Mouse (Mus musculus): ENCODE data around the gene Kcnh6. TPM values are rescaled to one million over a fixed set of nuclear protein-coding genes. Genes with fewer than 3 reads are reported as not detected.

Gene Kcnh6
- polyA plus RNA-seq, 1 experiment from 2014 or later: 0.46 TPM

- no peak overlapping the region for H3K9ac ChIP-seq (ENCODE audit: low read depth, low read length)
- H3K4me3 ChIP-seq (ENCODE audit: low read depth, low read length): no peak overlapping the region
- H3K36me3 ChIP-seq (ENCODE audit: control insufficient read depth, insufficient read depth, low read length): no peaks in the 10 kb centered on the region
- DNase-seq (ENCODE audit: low spot score): no peak
- WGBS: 83% methylated on average over 3 of the region's 3 CpGs
- no peak for ATAC-seq (ENCODE audit: low FRiP score)
- no peak overlapping the region for H3K4me2 ChIP-seq (replicated peaks; ENCODE audit: low read depth, low read length)
- no peak overlapping the region for H3K27ac ChIP-seq (ENCODE audit: low read depth, low read length)
- no peaks in the 10 kb centered on the region for H3K9me3 ChIP-seq (ENCODE audit: control insufficient read depth, low read length)
- no peaks in the 10 kb centered on the region for H3K4me1 ChIP-seq (replicated peaks; ENCODE audit: control insufficient read depth, insufficient read depth, low read length)
- H3K27me3 ChIP-seq (ENCODE audit: control insufficient read depth, insufficient read depth, low read length): no peaks in the 10 kb centered on the region
Observed at GRCm38 (mm10) chr11:105975050-105975449, 32.9 kb upstream of the Kcnh6 start.

- ATAC-seq (ENCODE audit: low FRiP score) (no peak), DNase-seq (ENCODE audit: low spot score) (no peak)
- Histone ChIP-seq H3K27ac (ENCODE audit: low read depth, low read length) (no peak overlapping the region), H3K4me1 (replicated peaks; ENCODE audit: control insufficient read depth, insufficient read depth, low read length) (no peaks in the 10 kb centered on the region), H3K4me3 (ENCODE audit: low read depth, low read length) (no peak overlapping the region), H3K9me3 (ENCODE audit: control insufficient read depth, low read length) (no peaks in the 10 kb centered on the region), H3K4me2 (replicated peaks; ENCODE audit: low read depth, low read length) (no peak overlapping the region), H3K27me3 (ENCODE audit: control insufficient read depth, insufficient read depth, low read length) (no peaks in the 10 kb centered on the region), H3K36me3 (ENCODE audit: control insufficient read depth, insufficient read depth, low read length) (no peaks in the 10 kb centered on the region), H3K9ac (ENCODE audit: low read depth, low read length) (no peak overlapping the region)
- WGBS: 93% methylated on average over 5 of the region's 5 CpGs
Observed at GRCm38 (mm10) chr11:105975636-105976035, 32.3 kb upstream of the Kcnh6 start.

DNA sequence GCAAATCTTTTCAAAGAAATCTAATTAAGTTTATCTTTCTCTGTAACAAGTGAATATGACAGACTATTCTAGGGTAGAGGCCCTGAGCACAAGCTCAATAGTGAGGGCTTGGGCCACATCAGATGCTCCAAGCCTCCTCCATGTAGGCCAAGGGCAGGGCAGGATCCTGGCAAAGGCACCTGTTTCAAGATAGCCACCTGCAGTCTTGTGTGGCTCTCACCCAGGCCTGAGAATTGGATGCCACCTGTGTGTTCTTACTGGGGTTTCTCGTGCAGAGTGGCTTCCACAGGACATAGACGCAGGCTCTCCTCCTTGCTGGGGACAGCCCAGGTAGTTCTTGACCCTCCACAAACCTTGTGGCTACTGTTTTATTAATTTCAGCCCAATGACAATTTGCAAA, 29.7 kb upstream of the Kcnh6 start:
- Histone ChIP-seq H3K4me1 (replicated peaks; ENCODE audit: control insufficient read depth, insufficient read depth, low read length) (no peaks in the 10 kb centered on the region), H3K4me3 (ENCODE audit: low read depth, low read length) (no peak overlapping the region), H3K27me3 (ENCODE audit: control insufficient read depth, insufficient read depth, low read length) (no peaks in the 10 kb centered on the region), H3K27ac (ENCODE audit: low read depth, low read length) (no peak overlapping the region), H3K36me3 (ENCODE audit: control insufficient read depth, insufficient read depth, low read length) (no peaks in the 10 kb centered on the region), H3K9ac (ENCODE audit: low read depth, low read length) (no peak overlapping the region), H3K9me3 (ENCODE audit: control insufficient read depth, low read length) (no peaks in the 10 kb centered on the region), H3K4me2 (replicated peaks; ENCODE audit: low read depth, low read length) (no peak overlapping the region)
- 79% methylated on average over 2 of the region's 2 CpGs for WGBS
- ATAC-seq (ENCODE audit: low FRiP score) (no peak), DNase-seq (ENCODE audit: low spot score) (no peak)

DNA sequence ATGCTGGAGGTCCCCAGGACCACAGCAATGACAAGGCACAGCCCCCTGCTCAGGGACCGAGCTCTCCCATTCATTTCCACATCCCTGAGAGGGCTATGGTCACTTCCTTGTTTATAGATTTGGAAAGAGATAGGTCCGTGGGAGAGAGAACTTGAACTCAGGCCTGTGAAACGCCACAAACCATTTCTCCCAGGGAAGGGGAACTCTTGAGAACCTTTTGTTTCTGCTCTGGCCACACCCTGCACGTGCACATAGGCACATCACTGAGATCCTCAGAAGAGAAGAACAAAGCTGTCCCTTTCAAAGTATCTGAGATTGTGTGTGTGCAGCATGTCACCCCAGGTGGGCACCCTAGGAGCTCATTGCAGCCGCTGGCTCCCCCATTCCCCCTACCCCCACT, 29.3 kb upstream of the Kcnh6 start:
- Histone ChIP-seq H3K9me3 (ENCODE audit: control insufficient read depth, low read length) (no peaks in the 10 kb centered on the region), H3K9ac (ENCODE audit: low read depth, low read length) (no peak overlapping the region), H3K4me2 (replicated peaks; ENCODE audit: low read depth, low read length) (no peak overlapping the region), H3K27ac (ENCODE audit: low read depth, low read length) (no peak overlapping the region), H3K4me3 (ENCODE audit: low read depth, low read length) (no peak overlapping the region), H3K27me3 (ENCODE audit: control insufficient read depth, insufficient read depth, low read length) (no peaks in the 10 kb centered on the region), H3K36me3 (ENCODE audit: control insufficient read depth, insufficient read depth, low read length) (no peaks in the 10 kb centered on the region), H3K4me1 (replicated peaks; ENCODE audit: control insufficient read depth, insufficient read depth, low read length) (no peaks in the 10 kb centered on the region)
- DNase-seq (ENCODE audit: low spot score) (no peak), ATAC-seq (ENCODE audit: low FRiP score) (no peak)
- 77% methylated on average over 5 of the region's 5 CpGs for WGBS

GRCm38 (mm10) chr11:105984452-105984851, 23.5 kb upstream of the Kcnh6 start:
- Histone ChIP-seq H3K4me1 (replicated peaks; ENCODE audit: control insufficient read depth, insufficient read depth, low read length) (no peaks in the 10 kb centered on the region), H3K4me3 (ENCODE audit: low read depth, low read length) (no peak overlapping the region), H3K9ac (ENCODE audit: low read depth, low read length) (no peak overlapping the region), H3K4me2 (replicated peaks; ENCODE audit: low read depth, low read length) (no peak overlapping the region), H3K27ac (ENCODE audit: low read depth, low read length) (no peak overlapping the region), H3K36me3 (ENCODE audit: control insufficient read depth, insufficient read depth, low read length) (no peaks in the 10 kb centered on the region), H3K27me3 (ENCODE audit: control insufficient read depth, insufficient read depth, low read length) (no peaks in the 10 kb centered on the region), H3K9me3 (ENCODE audit: control insufficient read depth, low read length) (no peaks in the 10 kb centered on the region)
- DNase-seq (ENCODE audit: low spot score): no peak
- ATAC-seq (ENCODE audit: low FRiP score): no peak
- WGBS: 68% methylated on average over 4 of the region's 4 CpGs

- H3K27me3 ChIP-seq (ENCODE audit: control insufficient read depth, insufficient read depth, low read length): no peaks in the 10 kb centered on the region
- no peak for ATAC-seq (ENCODE audit: low FRiP score)
Observed at GRCm38 (mm10) chr11:105987446-105987845, 20.5 kb upstream of the Kcnh6 start.

DNA sequence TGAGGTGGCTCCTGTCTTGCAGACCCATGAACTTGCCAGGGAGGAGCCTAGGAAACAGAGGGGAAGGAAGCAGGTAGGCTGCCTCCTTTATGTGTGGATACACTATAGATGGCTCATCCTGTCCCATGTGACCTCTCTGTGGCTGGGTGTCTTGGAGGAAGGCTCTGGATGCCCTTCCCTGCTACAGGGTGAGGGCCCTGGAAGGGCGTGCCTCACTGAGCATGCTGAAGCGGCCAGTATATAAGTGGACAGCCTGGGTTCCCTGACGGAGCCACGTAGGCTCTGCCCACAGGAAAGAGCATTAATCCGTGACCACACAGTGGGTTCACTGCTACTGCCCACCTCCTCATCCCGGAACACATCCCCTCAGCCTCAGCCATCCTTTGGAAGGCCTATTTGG, 18.5 kb upstream of the Kcnh6 start:
- Histone ChIP-seq H3K36me3 (ENCODE audit: control insufficient read depth, insufficient read depth, low read length) (no peaks in the 10 kb centered on the region), H3K4me2 (replicated peaks; ENCODE audit: low read depth, low read length) (no peak overlapping the region), H3K27me3 (ENCODE audit: control insufficient read depth, insufficient read depth, low read length) (no peaks in the 10 kb centered on the region), H3K4me3 (ENCODE audit: low read depth, low read length) (no peak overlapping the region), H3K9ac (ENCODE audit: low read depth, low read length) (no peak overlapping the region), H3K4me1 (replicated peaks; ENCODE audit: control insufficient read depth, insufficient read depth, low read length) (no peaks in the 10 kb centered on the region), H3K27ac (ENCODE audit: low read depth, low read length) (no peak overlapping the region), H3K9me3 (ENCODE audit: control insufficient read depth, low read length) (no peaks in the 10 kb centered on the region)
- no peak for ATAC-seq (ENCODE audit: low FRiP score)
- WGBS: 81% methylated on average over 6 of the region's 6 CpGs
- no peak for DNase-seq (ENCODE audit: low spot score)

More at GRCm38 (mm10) chr11:105987446-105987845, 20.5 kb upstream of the Kcnh6 start:
- DNase-seq (ENCODE audit: low spot score): no peak
- Histone ChIP-seq H3K27ac (ENCODE audit: low read depth, low read length) (no peak overlapping the region), H3K36me3 (ENCODE audit: control insufficient read depth, insufficient read depth, low read length) (no peaks in the 10 kb centered on the region), H3K4me3 (ENCODE audit: low read depth, low read length) (no peak overlapping the region), H3K4me2 (replicated peaks; ENCODE audit: low read depth, low read length) (no peak overlapping the region), H3K9ac (ENCODE audit: low read depth, low read length) (no peak overlapping the region), H3K4me1 (replicated peaks; ENCODE audit: control insufficient read depth, insufficient read depth, low read length) (no peaks in the 10 kb centered on the region), H3K9me3 (ENCODE audit: control insufficient read depth, low read length) (no peaks in the 10 kb centered on the region)
- WGBS: 82% methylated on average over 6 of the region's 6 CpGs

DNA sequence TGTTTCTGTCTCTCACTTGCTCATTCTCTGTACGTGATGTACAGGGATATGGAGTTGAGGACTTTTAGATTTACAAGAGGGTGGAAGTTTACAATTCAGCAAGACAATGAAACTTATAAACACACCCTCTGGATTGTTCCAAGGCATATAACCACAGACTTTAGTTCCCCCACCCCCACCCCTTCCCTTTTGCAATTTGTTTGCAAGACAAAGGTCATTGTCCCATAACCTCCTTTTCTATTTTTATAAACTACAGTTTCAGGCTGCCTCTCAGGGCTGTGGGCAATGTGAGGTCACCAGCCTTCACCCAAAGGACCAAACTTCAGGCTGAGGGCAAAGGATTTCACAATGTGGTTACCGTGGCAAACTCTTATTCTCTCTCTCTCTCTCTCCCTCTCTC, 17.7 kb upstream of the Kcnh6 start:
- no peak overlapping the region for H3K4me2 ChIP-seq (replicated peaks; ENCODE audit: low read depth, low read length)
- no peaks in the 10 kb centered on the region for H3K36me3 ChIP-seq (ENCODE audit: control insufficient read depth, insufficient read depth, low read length)
- no peak overlapping the region for H3K4me3 ChIP-seq (ENCODE audit: low read depth, low read length)
- no peak overlapping the region for H3K27ac ChIP-seq (ENCODE audit: low read depth, low read length)
- no peak overlapping the region for H3K9ac ChIP-seq (ENCODE audit: low read depth, low read length)
- no peaks in the 10 kb centered on the region for H3K9me3 ChIP-seq (ENCODE audit: control insufficient read depth, low read length)
- ATAC-seq (ENCODE audit: low FRiP score) (no peak), DNase-seq (ENCODE audit: low spot score) (no peak)
- H3K27me3 ChIP-seq (ENCODE audit: control insufficient read depth, insufficient read depth, low read length): no peaks in the 10 kb centered on the region
- no peaks in the 10 kb centered on the region for H3K4me1 ChIP-seq (replicated peaks; ENCODE audit: control insufficient read depth, insufficient read depth, low read length)
- WGBS: 69% methylated on average over 2 of the region's 2 CpGs

- DNase-seq (ENCODE audit: low spot score) (no peak), ATAC-seq (ENCODE audit: low FRiP score) (no peak)
- WGBS: 94% methylated on average over 3 of the region's 3 CpGs
- H3K9ac ChIP-seq (ENCODE audit: low read depth, low read length): no peak within 1 kb of the TSS
- no peaks in the 10 kb centered on the region for H3K36me3 ChIP-seq (ENCODE audit: control insufficient read depth, insufficient read depth, low read length)
- H3K4me1 ChIP-seq (replicated peaks; ENCODE audit: control insufficient read depth, insufficient read depth, low read length): no peaks in the 10 kb centered on the region
- H3K27me3 ChIP-seq (ENCODE audit: control insufficient read depth, insufficient read depth, low read length): no peaks in the 10 kb centered on the region
- H3K27ac ChIP-seq (ENCODE audit: low read depth, low read length): no peak within 1 kb of the TSS
- H3K4me2 ChIP-seq (replicated peaks; ENCODE audit: low read depth, low read length): no peak within 1 kb of the TSS
- H3K4me3 ChIP-seq (ENCODE audit: low read depth, low read length): no peak within 1 kb of the TSS
- H3K9me3 ChIP-seq (ENCODE audit: control insufficient read depth, low read length): no peaks in the 10 kb centered on the region
Observed at GRCm38 (mm10) chr11:105994375-105994774, 13.5 kb upstream of the Kcnh6 start, which contains the start of gene Ace3. Gene Ace3 (plus strand): TSS chr11:105994675.
